Mouse (Mus musculus) small intestine, adult 2 months (tissue): ENCODE measurements around the gene Pmf1.

Experiments used
- CTCF ChIP-seq: fragments of 200-500 bp; IDR thresholded peaks from 2 replicates; pipeline ENCODE4 v1.5.1; 2012; ENCODE audit warnings: low read depth, mild to moderate bottlenecking, control low read depth, inconsistent platforms, low read length, moderate library complexity, mixed read lengths; ENCODE audit not compliant: insufficient replicate concordance, insufficient read length; ENCODE audit errors: extremely low read depth
- POLR2A ChIP-seq: fragments of 200-500 bp; IDR thresholded peaks from 2 replicates; pipeline ENCODE4 v1.6.1; 2012; ENCODE audit warnings: low read depth, mild to moderate bottlenecking, control low read depth, inconsistent platforms, low read length, moderate library complexity

GRCm38 (mm10) chr3:88439582-88439981 lies 29.5 kb upstream of the Pmf1 start:
- TF ChIP-seq POLR2A (no peak), CTCF (no peak)
